Mouse (Mus musculus) lung, postnatal 25 days (tissue): Measurements from ENCODE around the gene Fbxo24.

Source experiments
- DNase-seq: peaks from one replicate; pipeline ENCODE4 v3.0.0; 2022; ENCODE audit warnings: low spot score

Gene Fbxo24

DNA sequence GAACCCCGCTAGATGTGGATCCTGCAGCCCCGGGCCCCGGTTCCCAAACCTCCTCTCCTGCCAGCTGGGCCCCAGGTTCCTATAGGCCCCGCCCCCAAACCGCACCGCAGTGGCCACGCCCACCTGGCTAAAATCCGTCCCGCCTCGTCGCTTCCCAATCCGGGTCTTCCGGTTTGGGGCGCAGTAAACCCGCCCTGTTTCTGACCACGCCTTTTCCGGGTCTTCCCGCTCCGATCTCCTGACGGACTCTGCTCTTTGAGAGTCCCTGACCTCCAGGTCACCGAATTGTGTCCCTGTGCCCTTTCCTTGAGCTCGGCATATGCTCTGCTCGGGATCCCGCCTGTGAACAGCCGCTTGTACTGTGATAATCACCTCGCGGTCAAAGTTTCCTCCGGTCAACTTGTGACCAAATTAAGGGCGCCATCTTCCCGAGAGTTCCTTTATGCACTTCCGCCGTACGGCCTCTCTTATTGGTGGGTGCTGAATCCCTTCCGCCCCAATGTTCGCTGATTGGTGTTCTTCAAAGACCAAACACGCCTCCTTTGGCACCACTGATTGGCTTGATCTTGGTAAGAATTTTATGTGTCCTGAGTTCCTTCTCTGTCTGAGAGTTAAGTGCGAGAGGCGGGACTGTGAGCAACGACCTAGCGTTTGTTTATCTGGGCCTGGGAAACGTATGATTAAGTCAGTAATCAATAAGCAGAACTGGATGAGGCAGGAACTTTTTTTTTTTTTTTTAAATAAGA is 28.0 kb downstream of the Fbxo24 start, which contains the start of gene Mospd3:
Gene Mospd3, minus strand, starts transcription at position 440 of the 746 bp plus-strand sequence.
- peak; percentile 98 for DNase-seq

- DNase-seq: no peak
Observed at GRCm38 (mm10) chr5:137600281-137600618, 28.6 kb downstream of the Fbxo24 start.

DNA sequence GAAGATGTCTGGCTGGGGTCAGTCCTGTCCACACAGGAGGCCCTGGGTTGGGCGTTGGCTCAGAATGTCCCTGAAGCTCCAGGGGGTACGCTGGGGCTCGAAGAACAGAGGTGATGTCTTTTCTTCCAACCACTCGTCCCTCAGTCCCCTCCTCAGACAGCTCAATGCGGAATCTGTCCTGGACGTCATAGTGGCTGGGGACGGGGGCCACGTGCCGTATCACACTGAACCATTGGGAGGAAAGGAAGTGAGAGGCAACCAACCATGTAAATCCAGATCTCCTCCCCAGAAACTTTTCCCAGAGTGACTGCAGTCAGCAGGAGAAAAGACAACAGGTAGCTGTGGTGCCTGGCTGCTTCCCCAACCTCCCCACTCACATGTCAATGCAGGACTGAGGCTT is 29.2 kb downstream of the Fbxo24 start:
- DNase-seq: no peak

- no peak for DNase-seq
Observed at GRCm38 (mm10) chr5:137598100-137598826, 30.5 kb downstream of the Fbxo24 start.

GRCm38 (mm10) chr5:137597625-137598024 is 31.2 kb downstream of the Fbxo24 start:
- no peak for DNase-seq

DNA sequence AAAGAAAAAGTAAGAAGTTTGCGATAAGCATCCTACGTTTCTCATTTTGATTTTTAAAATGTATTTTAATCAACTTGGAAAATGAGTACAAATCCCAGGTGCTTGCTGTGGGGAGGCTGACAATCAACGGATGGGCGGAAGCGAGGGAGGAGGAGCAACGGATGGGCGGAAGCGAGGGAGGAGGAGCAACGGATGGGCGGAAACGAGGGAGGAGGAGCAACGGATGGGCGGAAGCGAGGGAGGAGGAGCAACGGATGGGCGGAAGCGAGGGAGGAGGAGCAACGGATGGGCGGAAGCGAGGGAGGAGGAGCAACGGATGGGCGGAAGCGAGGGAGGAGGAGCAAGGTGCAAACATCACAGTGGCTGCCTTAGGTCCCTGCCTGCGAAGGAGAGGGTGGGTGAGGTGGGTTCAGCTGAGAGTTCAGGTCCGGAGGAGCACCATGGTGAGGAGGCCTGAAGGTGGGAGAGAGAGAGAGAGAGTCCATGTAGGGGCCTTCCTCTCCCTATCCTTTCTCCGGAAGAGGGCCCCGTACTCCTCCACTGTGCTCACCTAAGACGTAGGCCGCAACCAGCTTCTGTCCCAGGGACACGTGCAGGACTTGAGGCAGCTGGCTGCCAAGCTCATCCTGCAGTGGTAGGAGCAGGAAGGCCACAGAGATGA is 32.1 kb downstream of the Fbxo24 start:
- DNase-seq: peak; percentile 36

GRCm38 (mm10) chr5:137595921-137596320 is 32.9 kb downstream of the Fbxo24 start:
- no peak for DNase-seq

GRCm38 (mm10) chr5:137590507-137590906 is 38.3 kb downstream of the Fbxo24 start:
- no peak for DNase-seq

DNA sequence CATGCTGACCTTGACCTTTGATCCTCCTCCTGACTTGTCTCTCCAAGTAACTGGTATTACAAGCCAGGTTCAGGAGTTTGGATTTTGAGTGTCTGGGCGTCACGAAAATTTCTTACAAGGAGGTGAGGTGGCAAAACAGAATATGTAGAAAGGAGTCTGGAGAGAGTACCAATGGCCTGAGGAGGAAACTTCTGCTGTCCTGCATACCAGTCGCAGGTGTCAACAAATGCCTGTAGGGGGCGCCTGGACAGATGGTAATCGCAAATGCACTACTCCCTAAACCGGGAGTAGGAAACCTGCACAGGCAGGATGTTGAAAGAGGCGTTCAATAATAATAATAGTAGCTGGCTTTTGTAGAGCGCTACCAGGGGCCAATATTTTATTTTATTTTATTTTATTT is 43.8 kb downstream of the Fbxo24 start:
- DNase-seq: peak; percentile 84

GRCm38 (mm10) chr5:137583670-137584169 is 45.1 kb downstream of the Fbxo24 start:
- DNase-seq: no peak

DNA sequence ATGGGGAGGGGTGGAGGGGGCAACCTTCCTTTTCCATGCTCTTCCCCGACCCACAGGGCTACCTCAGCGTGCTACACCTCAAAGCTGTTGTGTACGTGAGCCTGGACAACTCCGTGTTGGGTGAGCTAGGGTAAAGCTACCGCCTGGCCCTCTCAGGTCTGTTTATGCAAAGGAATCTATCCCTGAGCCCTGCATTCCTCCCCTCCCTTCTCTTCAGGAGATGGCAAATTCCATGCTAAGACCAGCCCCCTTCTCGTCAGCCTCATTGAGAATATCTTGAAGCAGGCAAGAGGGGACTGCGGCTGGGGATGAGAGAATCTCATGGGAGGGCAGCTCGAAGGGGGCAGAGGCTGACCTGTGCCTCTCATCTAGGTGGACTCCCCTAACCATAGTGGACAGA is 46.1 kb downstream of the Fbxo24 start:
- peak; percentile 18 for DNase-seq

- no peak for DNase-seq
Observed at GRCm38 (mm10) chr5:137580246-137580645, 48.6 kb downstream of the Fbxo24 start.

DNA sequence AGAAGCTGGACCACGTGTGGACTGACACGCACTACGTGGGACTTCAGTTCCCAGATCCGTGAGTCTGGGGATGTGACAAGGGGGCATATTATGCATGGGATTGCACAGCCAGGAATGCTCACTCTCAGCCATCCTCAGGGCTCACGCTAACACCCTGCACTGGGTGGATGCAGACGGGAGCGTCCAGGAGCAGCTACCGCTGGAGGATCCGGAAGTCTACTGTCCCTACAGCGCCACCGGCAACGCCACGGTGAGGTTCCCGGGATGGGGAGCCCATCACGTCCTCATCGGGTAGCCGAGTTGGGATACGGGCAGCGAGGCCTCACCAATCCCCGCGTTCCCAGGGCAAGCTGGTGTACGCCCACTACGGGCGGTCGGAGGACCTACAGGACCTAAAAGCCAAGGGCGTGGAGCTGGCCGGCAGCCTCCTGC is 54.3 kb downstream of the Fbxo24 start:
- peak; percentile 35 for DNase-seq

DNA sequence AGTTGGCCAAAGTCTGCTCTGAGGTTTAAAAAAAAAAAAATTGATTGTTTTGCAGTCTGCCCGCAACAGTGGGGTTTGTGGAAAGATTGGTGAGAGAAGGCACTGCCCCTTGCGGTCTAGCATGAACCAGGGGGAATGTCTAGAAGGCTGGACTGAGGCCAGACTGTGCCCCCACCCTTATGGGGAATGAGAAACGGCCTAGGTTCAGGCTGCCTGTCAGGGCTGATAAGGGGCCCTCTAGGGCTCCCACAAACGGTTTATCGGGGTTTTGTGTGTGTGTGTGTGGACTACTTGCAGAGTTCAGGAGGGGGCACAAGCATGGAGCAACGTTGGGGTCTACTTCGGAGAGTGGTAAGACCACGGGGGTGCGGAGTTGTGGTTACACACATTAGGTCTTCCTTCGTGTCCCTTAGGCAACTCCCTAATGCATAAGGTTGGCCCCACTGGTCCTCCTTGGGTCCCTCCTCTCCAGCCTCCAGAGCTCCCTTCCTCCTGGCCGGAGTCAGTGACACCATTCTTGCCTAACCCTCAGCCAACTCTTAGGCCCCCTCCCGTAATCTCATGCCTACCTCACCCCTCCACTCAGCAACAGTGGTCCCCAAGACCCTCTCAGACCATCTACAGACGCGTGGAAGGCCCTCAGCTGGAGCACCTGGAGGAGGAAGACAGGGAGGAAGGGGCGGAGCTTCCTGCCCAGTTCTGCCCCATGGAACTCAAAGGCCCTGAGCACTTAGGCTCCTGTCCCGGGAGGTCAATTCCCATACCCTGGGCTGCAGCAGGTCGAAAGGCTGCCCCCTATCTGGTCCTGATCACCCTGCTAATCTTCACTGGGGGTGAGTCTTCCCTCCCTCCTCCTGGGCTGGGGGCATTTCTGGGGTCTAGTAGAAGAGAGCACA is 57.9 kb downstream of the Fbxo24 start:
- no peak for DNase-seq

DNA sequence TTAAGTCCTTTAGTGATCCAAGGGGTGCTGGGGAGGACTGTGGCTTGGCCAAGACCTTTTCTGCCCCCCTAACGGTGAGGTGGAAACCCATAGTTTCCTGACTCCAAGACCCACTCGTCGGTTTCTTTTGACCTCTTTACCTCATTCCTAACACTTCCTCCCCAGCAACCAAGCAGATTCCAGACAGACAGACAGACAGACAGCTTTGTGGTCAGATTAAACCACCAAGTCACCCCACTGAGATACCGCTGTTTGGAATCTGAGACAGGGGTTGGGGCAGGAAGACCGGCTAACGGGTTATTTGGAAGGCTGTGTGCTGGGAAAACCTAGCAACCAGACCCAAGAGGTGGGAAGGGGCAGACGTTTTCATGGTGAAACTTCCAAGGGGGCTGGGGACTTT is 58.6 kb downstream of the Fbxo24 start:
- no peak for DNase-seq

GRCm38 (mm10) chr5:137569665-137570064 is 59.1 kb downstream of the Fbxo24 start, which contains the start of gene Tfr2:
TSS of gene Tfr2 (plus strand) at chr5:137569840.
- peak; percentile 57 for DNase-seq

DNA sequence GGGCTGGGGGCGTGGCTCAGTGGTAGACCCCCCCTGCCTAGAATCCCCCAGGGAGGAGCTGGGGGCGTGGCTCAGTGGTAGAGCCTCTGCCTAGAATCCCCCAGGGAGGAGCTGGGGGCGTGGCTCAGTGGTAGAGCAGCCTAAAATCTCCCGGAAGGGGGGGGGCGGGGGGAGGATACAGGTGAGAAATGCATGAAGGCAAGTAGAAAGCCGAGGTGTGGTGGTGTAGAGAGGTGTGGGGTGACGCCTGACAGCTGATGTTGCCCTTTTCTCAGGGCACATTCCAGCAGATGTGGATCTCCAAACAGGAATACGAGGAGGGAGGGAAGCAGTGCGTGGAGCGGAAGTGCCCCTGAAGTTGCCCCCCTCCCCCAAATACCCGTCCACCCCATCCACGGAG is 59.8 kb downstream of the Fbxo24 start:
- no peak for DNase-seq

DNA sequence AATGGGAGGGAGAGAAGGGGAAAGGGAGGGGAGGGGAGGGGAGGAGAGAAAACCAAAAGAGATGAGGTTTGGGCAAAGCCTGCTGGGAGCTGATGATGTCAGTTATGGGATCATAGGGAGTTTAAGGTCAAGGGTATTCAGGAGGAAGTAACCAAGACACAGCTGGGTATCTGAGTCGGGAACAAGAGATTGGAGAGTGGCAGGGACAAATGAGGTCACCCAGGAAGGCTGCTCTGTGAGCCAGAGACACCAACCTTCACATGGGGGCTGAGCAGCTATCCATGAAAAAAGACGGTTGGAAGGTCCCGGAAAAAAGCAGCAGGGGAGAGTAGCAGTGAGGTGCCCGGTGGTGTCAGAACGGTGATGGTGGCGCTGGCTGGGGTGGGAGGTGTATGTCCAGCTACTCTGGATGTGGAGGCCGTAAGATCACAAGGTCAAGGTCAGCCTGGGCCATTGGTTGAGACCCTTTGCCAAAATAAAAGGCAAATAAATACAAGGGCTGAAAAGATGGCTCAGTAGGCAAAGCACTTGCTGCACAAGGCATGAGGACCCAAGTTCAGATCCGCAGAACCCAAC is 60.5 kb downstream of the Fbxo24 start:
- DNase-seq: no peak

GRCm38 (mm10) chr5:137566416-137566815 is 62.4 kb downstream of the Fbxo24 start:
- DNase-seq: no peak

DNA sequence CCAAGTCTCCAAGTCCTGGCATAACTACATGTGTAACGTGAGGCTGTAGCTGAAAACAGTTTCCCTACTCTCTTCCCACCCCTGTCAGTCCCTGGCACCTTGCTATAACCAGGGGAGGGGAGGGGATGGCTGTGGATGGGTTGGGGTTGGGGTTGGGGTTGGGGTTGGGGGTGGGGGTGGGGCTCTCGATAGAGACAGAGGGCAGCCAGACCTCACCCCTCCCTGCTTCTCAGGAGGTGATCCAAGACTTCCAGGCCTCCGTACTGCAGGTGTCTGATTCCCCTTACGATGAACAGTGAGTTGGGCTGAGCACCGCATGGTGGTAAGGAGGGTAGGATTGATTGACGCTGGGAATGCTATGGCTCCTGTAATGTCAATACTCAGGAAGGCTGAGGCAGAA is 63.1 kb downstream of the Fbxo24 start:
- no peak for DNase-seq

GRCm38 (mm10) chr5:137562965-137563364 is 65.8 kb downstream of the Fbxo24 start:
- DNase-seq: no peak
